Mouse (Mus musculus): ENCODE measurements around the gene Fam83c. TPM values are rescaled to one million over a fixed set of nuclear protein-coding genes. Genes with fewer than 3 reads are reported as not detected.

The Fam83c gene
- polyA plus RNA-seq, 2 experiments from 2014 or later: not detected

- no peak for ATAC-seq
Observed at GRCm38 (mm10) chr2:155794674-155795445, 39.8 kb downstream of the Fam83c start.

- ATAC-seq: no peak
Observed at GRCm38 (mm10) chr2:155792899-155793298, 41.8 kb downstream of the Fam83c start.

- no peak for ATAC-seq
Observed at GRCm38 (mm10) chr2:155787949-155788931, 46.4 kb downstream of the Fam83c start.

GRCm38 (mm10) chr2:155786905-155787304 is 47.7 kb downstream of the Fam83c start:
- ATAC-seq: no peak

GRCm38 (mm10) chr2:155784534-155784933 is 50.1 kb downstream of the Fam83c start:
- no peak for ATAC-seq

GRCm38 (mm10) chr2:155779506-155779905 is 55.1 kb downstream of the Fam83c start:
- ATAC-seq: no peak

- ATAC-seq: no peak
Observed at GRCm38 (mm10) chr2:155779066-155779465, 55.6 kb downstream of the Fam83c start.

- no peak for ATAC-seq
Observed at GRCm38 (mm10) chr2:155778004-155778403, 56.6 kb downstream of the Fam83c start.

GRCm38 (mm10) chr2:155777688-155777985 is 57.0 kb downstream of the Fam83c start:
- ATAC-seq: no peak

Other genes with a start within 250 kb of the Fam83c start
- 10 to 100 TPM; 13.8 to 15.7 TPM for gene Gss, start 242.0 kb downstream of the Fam83c start, polyA plus RNA-seq (2017; shearing (Covaris generic))
- gene Myh7b, start 223.6 kb downstream of the Fam83c start, polyA plus RNA-seq (2017; shearing (Covaris generic)): not detected
- 10 to 100 TPM; 55.4 to 66.2 TPM for gene Trpc4ap, start 142.5 kb downstream of the Fam83c start, polyA plus RNA-seq (2017; shearing (Covaris generic))
- gene Edem2, start 105.4 kb downstream of the Fam83c start, polyA plus RNA-seq (2017; shearing (Covaris generic)): 10 to 100 TPM; 39.9 to 45.0 TPM
- not detected for gene Gm17581, start 99.0 kb downstream of the Fam83c start, polyA plus RNA-seq (2017; shearing (Covaris generic))
- gene Procr, start 83.7 kb downstream of the Fam83c start, polyA plus RNA-seq (2017; shearing (Covaris generic)): not detected
- under 1 TPM in 1 of 2 experiments, not detected in 1; 0.11 TPM for gene Mmp24, start 59.5 kb downstream of the Fam83c start, polyA plus RNA-seq (2017; shearing (Covaris generic))
- 10 to 100 TPM; 14.5 to 18.7 TPM for gene BC029722, start 15.4 kb downstream of the Fam83c start, polyA plus RNA-seq (2017; shearing (Covaris generic))
- gene Eif6, start 7.9 kb downstream of the Fam83c start, polyA plus RNA-seq (2017; shearing (Covaris generic)): 10 to 100 TPM; 73.4 to 81.2 TPM
- 10 to 100 TPM; 23.1 to 34.2 TPM for gene Uqcc1, start 95.5 kb upstream of the Fam83c start, polyA plus RNA-seq (2017; shearing (Covaris generic))
- not detected for gene Gm15557, start 105.9 kb upstream of the Fam83c start, polyA plus RNA-seq (2017; shearing (Covaris generic))
- gene Gdf5, start 110.5 kb upstream of the Fam83c start, polyA plus RNA-seq (2017; shearing (Covaris generic)): not detected
- 10 to 100 TPM; 44.8 to 51.3 TPM for gene Cep250, start 121.6 kb upstream of the Fam83c start, polyA plus RNA-seq (2017; shearing (Covaris generic))
- 1 to 10 TPM; 1.6 TPM for gene 6430550D23Rik, start 173.1 kb upstream of the Fam83c start, polyA plus RNA-seq (2017; shearing (Covaris generic))
- gene Ergic3, start 173.2 kb upstream of the Fam83c start, polyA plus RNA-seq (2017; shearing (Covaris generic)): 100 to 1,000 TPM; 113 to 142 TPM
- not detected for gene Fer1l4, start 218.1 kb upstream of the Fam83c start, polyA plus RNA-seq (2017; shearing (Covaris generic))
- not detected for gene Spag4, start 230.3 kb upstream of the Fam83c start, polyA plus RNA-seq (2017; shearing (Covaris generic))

Measured in activated CD4-positive, CD25-positive, alpha-beta regulatory T cell, adult 4 months (primary cell).